Mouse (Mus musculus): ENCODE data around the gene Tex45.

- TF ChIP-seq CTCF (IDR thresholded peaks at IDR 0.05; ENCODE audit: borderline replicate concordance, extremely low read depth, insufficient read depth, insufficient read length) (no peak), POLR2A (IDR thresholded peaks at IDR 0.05; ENCODE audit: borderline replicate concordance, extremely low read depth, insufficient read depth, insufficient read length, poor library complexity, severe bottlenecking) (no peak)
Observed at GRCm38 (mm10) chr8:3463248-3463647, 7.4 kb upstream of the Tex45 start.

All from brain, embryonic 14.5 days (tissue).